Mouse (Mus musculus): ENCODE measurements around the gene Chac2. TPM values are rescaled to one million over a fixed set of nuclear protein-coding genes. Genes with fewer than 3 reads are reported as not detected.
"Not testable (repeated sequence)": the region's sequence is repeated elsewhere in the genome, so short reads cannot be mapped to it uniquely, and the experiment has no call there.

Gene Chac2
- total RNA-seq (2022): 10 to 100 TPM; 21.0 to 35.3 (median 26.5) TPM

DNA sequence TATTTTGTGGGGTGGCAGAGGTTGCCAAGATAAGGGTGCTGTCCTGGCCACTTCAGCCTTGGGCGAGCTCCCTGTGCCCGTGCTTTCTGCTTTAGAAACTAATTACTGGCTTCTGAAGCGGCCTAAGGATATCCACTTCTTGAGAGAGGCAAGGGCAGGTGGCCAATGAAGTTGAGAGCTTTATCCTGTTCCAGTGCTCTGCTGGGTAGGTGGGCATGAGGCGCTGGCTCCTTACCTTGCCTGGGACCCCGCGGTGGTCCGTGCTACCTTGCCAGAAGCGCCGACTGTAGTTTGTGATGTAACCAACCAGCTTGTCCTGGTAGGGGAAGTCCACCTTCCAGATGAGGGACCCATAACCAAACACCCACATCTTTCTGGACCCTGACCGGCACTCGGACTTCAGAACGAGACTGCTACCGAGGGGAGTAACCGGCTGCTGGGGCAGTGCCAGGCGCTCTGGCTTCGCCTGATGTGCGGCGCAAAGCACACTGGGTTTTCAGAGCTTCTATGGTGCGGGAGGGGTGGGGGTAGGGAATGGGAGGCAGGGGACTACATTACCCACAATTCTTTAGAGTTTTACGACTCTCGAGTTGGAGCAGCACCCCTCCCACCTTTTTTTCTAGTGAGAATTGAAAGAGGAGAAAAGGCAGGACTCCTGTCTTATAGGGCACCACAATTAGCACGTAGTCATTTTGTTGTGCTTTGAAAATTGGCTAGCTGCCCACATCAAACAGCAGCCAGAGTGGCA, at the start of gene Chac2:
Gene Chac2, minus strand, starts transcription at position 474 of the 748 bp plus-strand sequence.
- peak; percentile 83 for DNase-seq (ENCODE audit: low spot score)

DNA sequence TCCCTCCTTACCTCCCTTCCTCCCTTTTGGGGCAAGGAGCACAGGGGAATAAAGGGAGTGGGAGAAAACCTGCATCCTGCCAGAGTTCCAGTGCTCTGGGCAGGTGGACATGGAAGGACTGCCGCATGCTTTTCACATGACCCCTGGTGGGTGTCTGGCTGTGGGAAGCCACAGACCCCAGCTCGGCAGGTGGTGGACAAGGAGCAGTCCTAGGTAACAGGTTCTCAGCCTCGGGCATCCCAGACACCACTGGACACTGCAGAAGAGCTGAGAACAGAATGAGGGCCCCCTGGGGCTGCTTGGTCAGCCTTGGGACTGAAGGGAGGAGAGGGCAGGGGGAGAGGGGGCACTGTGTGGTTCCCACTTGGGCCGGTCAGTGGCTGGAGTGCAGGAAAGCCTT, 48.8 kb upstream of the Chac2 start:
- no peak for DNase-seq (ENCODE audit: low spot score)

DNA sequence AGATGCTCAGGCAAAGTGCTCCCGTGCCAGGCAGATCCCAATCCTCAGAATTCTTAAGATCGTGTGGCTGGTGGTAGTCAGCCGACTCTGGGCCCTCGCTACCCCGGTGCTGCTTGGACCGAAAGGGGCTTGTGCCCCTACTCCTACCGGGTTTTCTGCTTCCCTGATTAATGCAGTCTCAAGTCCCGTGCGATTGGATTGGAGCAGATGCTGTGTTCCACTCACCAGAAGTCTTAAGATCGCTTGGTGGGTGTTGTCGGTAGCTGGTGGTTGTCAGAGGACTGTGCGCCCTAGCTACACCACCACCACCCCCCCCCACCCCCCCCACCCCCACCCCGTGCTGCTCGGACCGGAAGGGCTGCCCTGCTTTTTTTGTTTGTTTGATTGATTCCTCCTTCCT, 31.3 kb upstream of the Chac2 start:
- not testable (repeated sequence) for DNase-seq (ENCODE audit: low spot score)

DNA sequence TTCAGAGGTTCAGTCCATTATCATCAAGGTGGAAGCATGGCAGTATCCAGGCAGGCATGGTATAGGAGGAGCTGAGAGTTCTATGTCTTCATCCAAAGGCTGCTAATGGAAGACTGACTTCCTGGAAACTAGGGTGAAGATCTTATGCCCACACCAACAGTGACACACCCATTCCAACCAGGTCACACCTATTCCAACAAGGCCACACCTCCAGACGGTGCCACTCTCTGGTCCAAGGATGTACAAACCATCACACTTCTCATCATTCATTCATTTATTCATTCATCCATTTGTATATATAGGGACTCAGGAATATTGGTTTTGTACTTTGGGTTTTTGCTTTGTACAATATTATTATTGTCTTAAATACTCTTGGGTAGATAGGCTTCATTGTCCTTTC, 23.5 kb upstream of the Chac2 start:
- DNase-seq (ENCODE audit: low spot score): not testable (repeated sequence)

DNA sequence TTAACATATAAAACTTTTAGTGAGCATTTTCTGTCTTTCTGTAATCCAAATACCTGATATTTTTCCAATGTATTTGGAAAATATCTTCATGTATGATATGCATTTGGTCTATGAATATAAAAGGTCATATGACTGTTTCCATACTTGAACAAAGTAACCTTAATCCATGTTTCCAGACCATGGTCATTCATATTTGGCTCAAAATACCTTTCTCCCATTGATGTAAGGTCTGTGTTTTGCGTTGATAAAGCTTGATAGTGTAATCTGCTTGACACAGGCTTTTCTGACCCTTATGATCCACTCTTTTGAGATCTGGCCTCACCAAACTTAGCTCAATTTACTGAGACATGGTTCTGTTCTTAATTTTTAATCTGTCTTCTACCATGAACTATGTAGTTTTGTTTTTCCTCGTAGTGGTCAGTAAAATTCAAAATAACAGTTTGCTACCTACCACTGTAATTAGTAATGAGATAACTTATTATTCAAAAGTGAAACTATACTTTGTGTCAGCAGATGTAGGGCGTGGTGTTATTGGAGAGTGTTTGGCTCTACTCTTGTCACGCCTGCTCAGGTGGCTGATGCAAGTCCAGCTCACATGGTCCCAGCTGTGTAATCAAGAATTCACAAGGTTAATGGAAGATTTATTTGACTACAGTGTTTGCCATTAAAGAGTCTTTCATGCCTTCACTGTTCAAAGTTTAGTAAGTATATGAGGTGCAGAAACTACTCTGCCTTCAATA, 15.2 kb upstream of the Chac2 start:
- DNase-seq (ENCODE audit: low spot score): no peak

DNA sequence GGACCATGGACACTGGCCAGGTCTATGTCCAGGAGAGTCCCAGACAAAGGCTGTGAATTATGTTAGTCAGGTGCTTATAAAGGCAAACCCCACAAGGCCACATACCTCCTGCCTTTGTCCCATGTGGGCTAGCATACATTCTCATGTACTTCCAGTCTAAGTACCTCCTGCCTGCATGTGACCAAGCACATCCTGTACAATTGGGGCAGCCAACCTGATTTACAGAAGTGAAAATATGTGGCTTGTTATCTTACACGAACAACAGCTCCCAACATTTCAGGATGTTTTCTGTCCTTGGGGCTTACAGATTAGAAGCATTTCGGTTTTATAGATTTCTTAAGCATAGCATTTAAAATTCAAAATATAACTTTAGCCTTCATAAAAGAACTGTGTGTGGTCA, 13.9 kb upstream of the Chac2 start:
- DNase-seq (ENCODE audit: low spot score): no peak

DNA sequence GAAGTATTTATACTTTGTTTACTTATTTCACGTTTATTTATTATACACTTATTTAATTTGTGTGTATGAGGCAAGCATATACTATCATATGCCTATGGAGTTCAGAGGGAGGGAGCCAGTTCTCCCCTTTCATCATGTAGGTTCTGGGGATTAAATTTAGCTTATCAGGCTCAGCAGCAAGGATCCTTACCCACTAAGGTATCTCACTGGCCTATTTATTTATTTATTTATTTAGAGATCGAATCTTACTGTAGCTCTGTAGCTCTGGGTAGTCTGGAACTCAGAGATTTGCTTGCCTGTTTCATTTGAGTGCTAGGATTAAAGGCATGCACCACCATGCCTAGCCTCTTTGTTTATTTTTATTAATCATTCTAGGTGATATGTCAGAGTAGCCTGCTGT, 12.6 kb upstream of the Chac2 start:
- DNase-seq (ENCODE audit: low spot score): no peak

DNA sequence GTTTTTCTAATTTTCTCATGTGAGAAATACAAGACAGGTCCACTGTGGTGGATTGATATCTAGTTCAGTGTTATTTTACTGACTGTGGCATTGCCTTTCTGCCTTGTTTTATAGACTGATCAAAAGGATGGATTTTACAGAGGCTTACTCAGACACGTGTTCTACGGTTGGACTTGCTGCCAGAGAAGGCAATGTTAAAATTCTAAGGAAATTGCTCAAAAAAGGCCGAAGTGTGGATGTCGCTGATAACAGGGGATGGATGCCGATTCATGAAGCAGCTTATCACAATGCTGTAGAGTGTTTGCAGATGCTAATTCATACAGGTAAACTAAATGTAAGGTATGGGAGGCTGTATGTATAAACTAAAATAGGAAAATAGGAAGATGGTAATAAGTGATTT, 12.0 kb upstream of the Chac2 start:
- DNase-seq (ENCODE audit: low spot score): no peak

DNA sequence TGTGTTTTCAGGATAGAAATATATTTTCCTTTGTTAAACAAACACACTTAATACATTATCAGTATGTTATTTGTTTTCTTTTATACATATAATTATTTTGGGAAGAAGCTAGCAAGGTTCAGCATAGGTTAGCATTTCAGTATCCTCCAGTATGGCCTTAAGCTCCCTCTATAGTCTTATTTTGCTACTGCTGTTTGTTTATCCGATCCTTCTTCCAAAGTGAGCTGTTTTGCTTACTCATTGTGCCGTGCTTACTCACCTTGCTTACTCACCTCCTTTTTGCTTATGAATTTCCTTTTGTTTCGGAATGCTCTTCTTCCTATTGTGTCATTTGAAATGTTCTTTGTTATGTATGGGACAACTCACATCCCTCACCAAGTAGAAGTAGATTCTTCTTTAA, 10.5 kb upstream of the Chac2 start:
- DNase-seq (ENCODE audit: low spot score): no peak

DNA sequence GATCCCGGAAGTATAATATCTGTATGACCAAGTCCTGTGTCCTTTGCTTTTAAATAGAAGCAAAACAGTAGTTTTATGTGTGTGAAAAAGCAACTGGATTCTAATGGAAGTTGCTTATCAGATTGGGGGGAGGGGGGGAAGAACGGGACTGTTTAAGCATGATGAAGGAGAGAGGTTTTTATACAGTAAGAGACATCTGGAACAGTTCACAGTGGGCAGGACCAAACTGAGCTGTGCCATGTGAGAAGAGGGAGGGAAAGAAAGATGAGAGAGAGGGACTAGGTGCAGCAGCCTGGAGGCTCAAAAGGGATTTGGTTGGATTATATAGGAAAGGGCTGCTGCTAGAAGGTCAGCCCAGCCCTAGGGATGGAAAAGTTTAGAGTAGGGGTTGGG, 471 bp upstream of the Chac2 start:
- no peak for DNase-seq (ENCODE audit: low spot score)

DNA sequence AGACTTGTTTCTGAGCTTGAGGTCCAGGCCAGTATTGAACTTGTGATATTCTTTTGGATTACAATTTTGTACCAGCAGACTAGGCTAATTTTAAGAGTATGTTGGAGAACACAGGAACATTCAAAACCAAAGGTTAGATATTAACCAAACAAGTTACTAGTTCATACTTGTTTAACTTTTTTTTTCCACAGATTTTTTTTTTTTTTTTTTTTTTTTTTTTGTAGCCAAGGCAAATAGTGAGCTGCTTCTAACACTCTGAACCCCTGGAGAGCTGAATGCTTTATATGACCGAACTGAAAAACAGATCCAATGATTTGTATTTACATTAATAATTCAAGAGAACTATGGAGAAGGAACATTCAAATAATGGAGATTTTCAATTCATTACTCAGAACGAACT, 913 bp downstream of the Chac2 start:
- DNase-seq (ENCODE audit: low spot score): no peak

DNA sequence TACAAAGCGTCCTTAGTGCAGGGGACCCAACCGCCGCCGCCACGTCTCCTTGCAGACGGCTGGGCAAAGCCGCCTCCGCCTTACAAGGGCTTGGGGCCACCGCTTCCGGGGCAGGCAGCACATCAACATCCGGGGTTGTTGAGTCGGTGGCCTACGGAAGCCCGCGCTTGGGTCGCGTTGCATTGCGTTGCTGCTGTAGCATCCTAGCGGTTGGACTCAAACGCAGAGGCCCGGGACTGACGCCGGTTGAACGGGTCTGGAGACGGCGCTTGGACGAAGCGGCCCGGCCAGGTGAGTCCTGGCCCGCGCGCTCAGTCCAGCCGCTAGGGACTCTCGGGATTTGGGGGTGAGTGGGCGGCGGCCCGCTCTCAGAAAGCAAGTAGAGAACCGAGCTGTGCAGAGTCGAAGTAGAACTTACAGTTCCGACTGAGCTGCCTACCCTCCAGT, 31.8 kb downstream of the Chac2 start, which contains the start of gene Erlec1:
Gene Erlec1, minus strand, starts transcription at position 57 of the 447 bp plus-strand sequence.
- DNase-seq (ENCODE audit: low spot score): peak; percentile 84

DNA sequence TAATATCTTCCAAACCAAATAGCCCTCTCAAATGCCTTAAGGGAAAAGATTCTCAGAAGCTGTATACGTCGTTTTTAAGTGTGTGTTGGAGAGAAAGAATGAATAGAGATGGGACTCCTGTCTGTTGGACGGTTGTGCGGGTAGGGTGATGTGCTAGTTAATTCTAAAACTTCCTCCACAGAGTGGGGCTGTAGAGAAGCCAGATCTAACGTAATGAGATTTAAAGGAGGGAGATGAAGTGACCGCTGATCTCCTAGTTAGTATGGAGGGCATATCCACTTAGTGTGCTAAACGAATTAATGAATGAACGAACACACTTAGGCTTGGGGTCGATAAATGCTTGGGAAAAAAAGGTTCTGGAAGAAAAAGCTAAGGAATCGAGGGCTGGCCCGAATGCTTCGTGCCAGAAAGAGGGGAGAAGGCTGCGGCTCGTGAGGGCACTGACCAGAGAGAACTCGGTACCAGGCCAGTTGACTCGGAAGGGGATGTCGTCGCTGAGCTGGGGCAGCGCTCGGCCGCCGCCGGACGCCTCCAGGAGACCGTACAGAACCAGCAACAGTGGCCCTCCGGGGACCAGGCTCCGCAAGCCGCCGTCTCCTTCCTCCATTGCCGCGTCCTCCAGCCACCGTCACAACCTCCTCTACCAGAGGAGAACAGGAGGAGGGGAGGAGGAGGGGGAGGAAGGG, 32.5 kb downstream of the Chac2 start:
- peak; percentile 19 for DNase-seq (ENCODE audit: low spot score)

DNA sequence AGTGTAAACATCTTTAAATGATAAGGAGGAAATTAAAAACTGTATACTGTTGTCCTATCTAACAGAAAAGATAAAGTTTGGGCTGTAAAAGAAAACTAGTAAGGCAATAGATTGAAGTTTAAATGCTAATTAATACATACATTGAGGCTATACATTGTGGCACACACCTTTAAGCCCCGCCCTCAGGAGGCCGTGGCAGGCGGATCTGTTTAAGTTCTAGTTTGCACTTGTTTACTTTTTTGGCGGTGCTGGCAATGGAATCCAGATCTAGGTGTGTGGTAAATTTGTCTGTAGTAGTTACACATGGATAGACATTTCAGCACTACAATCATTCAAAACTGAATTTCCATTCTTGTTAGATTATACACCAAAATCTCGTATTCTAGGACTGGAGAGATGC, 33.3 kb downstream of the Chac2 start:
- no peak for DNase-seq (ENCODE audit: low spot score)

DNA sequence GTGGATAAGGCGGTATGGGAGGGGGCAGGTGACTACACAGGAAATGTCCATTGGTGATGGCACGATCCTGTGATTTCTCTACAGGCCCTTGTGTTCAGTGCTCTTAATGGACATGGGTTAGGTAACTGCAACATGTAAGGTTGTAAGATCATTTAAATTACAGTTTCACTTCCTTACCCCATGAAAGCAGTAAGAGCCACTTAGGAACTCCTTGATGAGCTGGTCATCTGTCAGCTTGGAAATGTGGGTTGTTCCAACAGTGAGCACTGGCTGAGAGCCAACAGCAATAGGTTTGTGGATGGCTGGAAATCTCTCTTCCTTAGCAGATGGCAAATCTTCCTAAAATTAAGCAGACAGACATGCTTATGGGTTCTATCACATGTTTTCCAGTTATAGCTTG, 42.6 kb downstream of the Chac2 start:
- DNase-seq (ENCODE audit: low spot score): no peak

DNA sequence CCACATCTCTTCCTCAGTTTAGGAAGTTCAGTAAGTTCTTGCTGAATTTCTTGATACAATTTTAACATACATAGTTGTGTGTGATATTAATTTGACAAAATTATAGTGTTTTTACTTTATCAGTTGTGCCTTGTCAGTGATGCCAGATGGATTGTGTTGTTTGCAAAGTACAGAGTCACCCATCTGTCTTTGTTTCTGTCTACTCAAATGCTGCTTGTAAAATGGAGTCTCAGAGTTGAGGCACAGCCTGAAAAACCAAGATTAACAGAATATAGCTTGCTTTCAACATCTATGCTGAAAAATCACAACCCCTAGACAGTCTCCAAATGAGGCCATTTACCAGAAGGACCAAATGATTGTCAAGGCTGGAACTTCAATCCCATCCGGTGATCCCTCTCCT, 57.7 kb downstream of the Chac2 start:
- DNase-seq (ENCODE audit: low spot score): no peak

DNA sequence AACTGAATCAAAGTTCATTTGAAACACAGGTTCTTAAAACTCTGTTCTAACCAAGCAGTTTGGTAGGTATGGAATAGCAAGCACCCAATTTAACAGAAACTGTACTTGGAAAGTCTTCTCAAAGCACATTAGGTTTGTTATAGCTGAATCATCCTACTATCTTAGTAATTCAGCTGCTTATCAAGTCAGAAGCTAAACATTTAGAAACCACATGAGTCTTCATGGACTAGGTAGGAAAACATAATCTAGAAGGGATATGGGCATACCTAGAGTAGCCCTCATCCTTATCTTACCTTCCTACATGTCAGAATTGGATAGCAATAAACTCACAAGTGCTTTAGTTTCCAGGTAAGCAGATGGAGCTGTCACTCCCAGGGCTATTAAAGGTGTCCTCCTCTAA, 58.1 kb downstream of the Chac2 start:
- no peak for DNase-seq (ENCODE audit: low spot score)

Other genes starting within 250 kb of the Chac2 start
- gene Psme4, start 214.6 kb downstream of the Chac2 start, total RNA-seq (2022): 100 to 1,000 TPM; 187 to 251 (median 206) TPM
- under 1 TPM in 2 of 4 experiments, not detected in 2; 0.22 TPM for gene Gpr75, start 101.0 kb downstream of the Chac2 start, total RNA-seq (2022)
- 1 to 10 TPM; 7.4 to 9.9 (median 8.2) TPM for gene Asb3, start 100.9 kb downstream of the Chac2 start, total RNA-seq (2022)
- 10 to 100 TPM; 36.7 to 47.6 (median 39.5) TPM for gene Erlec1, start 32.0 kb downstream of the Chac2 start, total RNA-seq (2022)
- gene Gm17332, start 196.1 kb upstream of the Chac2 start, total RNA-seq (2022): not detected